Mouse (Mus musculus) hindbrain, embryonic 14.5 days (tissue): Measurements from ENCODE around the gene Acap3. TPM values are rescaled to one million over a fixed set of nuclear protein-coding genes. Genes with fewer than 3 reads are reported as not detected.

Source experiments
- ATAC-seq: fragments of 200-750 bp; cut with Nextera tagmentation; 2 replicates; pipeline ENCODE4 v1.8.0; 2017; ENCODE audit warnings: moderate number of reproducible peaks, mild to moderate bottlenecking, moderate TSS enrichment, moderate library complexity; ENCODE audit not compliant: low FRiP score
- DNase-seq: peaks from one replicate; pipeline ENCODE4 v3.0.0-alpha.2; 2015; ENCODE audit warnings: low spot score
- H3K27ac ChIP-seq: fragments of 300-500 bp; sonication (generic); 2 replicates; pipeline ENCODE4 v1.5.1; 2014; ENCODE audit warnings: mild to moderate bottlenecking, moderate library complexity
- H3K27me3 ChIP-seq: fragments of 300-500 bp; sonication (generic); 2 replicates; pipeline ENCODE4 v1.6.1; 2014; ENCODE audit warnings: mild to moderate bottlenecking, low read length, mixed read lengths; ENCODE audit not compliant: control insufficient read depth, insufficient read depth
- H3K36me3 ChIP-seq: fragments of 300-500 bp; sonication (generic); replicated peaks from 2 replicates; pipeline ENCODE4 v1.6.1; 2014; ENCODE audit not compliant: control insufficient read depth, insufficient read depth
- H3K4me1 ChIP-seq: fragments of 300-500 bp; sonication (generic); replicated peaks from 2 replicates; pipeline ENCODE4 v1.6.1; 2014; ENCODE audit warnings: antibody characterized with exemption, low read length, mixed read lengths; ENCODE audit not compliant: control insufficient read depth, insufficient read depth
- H3K4me2 ChIP-seq: fragments of 300-500 bp; sonication (generic); replicated peaks from 2 replicates; pipeline ENCODE4 v1.6.1; 2014; ENCODE audit warnings: mild to moderate bottlenecking, moderate library complexity
- H3K4me3 ChIP-seq: fragments of 300-500 bp; sonication (generic); replicated peaks from 2 replicates; pipeline ENCODE4 v1.5.1; 2014; ENCODE audit warnings: mild to moderate bottlenecking, low read length
- H3K9ac ChIP-seq: fragments of 300-500 bp; sonication (generic); 2 replicates; pipeline ENCODE4 v1.6.1; 2014
- H3K9me3 ChIP-seq: fragments of 300-500 bp; sonication (generic); 2 replicates; pipeline ENCODE4 v1.6.1; 2016; ENCODE audit warnings: low read length; ENCODE audit not compliant: control insufficient read depth
- whole genome bisulfite sequencing: fragments of 180-500 bp; shearing (Covaris S2); extraction: QIAGEN DNeasy Blood & Tissue Kit; methylation state at CpG from one replicate; pipeline ENCODE4 v1.1.7; 2014; 5-methylcytosine and 5-hydroxymethylcytosine counted together
- polyA plus RNA-seq: library from polyadenylated mRNA; unstranded; fragments of >200 nt; fragmentation: Nextera tagmentation; extraction: Ambion mirVana; gene quantifications from 2 replicates; pipeline ENCODE4 v1.2.1, GENCODE M21; 2014

Gene Acap3
- polyA plus RNA-seq, 1 experiment from 2014 or later = 71.8 TPM

- H3K4me3 ChIP-seq = no peak overlapping the region
- no peak overlapping the region for H3K27ac ChIP-seq
- H3K36me3 ChIP-seq = peaks cover 29% of the 10 kb centered on the region
- ATAC-seq (no peak), DNase-seq (no peak)
- H3K4me2 ChIP-seq = no peak overlapping the region
- peaks cover 25% of the 10 kb centered on the region for H3K4me1 ChIP-seq
- no peaks in the 10 kb centered on the region for H3K9me3 ChIP-seq
- no peak overlapping the region for H3K9ac ChIP-seq
- H3K27me3 ChIP-seq = no peaks in the 10 kb centered on the region
- 74% methylated on average over 2 of the region's 2 CpGs for WGBS
Observed at GRCm38 (mm10) chr4:155851951-155852411, 39.6 kb upstream of the Acap3 start.

- Histone ChIP-seq H3K4me2 (no peak overlapping the region), H3K27me3 (no peaks in the 10 kb centered on the region), H3K9ac (no peak overlapping the region), H3K9me3 (no peaks in the 10 kb centered on the region), H3K27ac (no peak overlapping the region), H3K4me3 (no peak overlapping the region), H3K4me1 (peaks cover 19% of the 10 kb centered on the region), H3K36me3 (peaks cover 44% of the 10 kb centered on the region)
- DNase-seq (no peak), ATAC-seq (no peak)
- 89% methylated on average over 9 of the region's 9 CpGs for WGBS
Observed at GRCm38 (mm10) chr4:155853421-155853820, 38.2 kb upstream of the Acap3 start.

- Histone ChIP-seq H3K9ac (no peak overlapping the region), H3K4me3 (no peak overlapping the region), H3K4me2 (no peak overlapping the region), H3K27ac (no peak overlapping the region), H3K4me1 (peaks cover 4% of the 10 kb centered on the region; the same call in 1 of the 2 replicates), H3K9me3 (no peaks in the 10 kb centered on the region), H3K36me3 (peaks cover 59% of the 10 kb centered on the region), H3K27me3 (no peaks in the 10 kb centered on the region)
- ATAC-seq (0 out of 2 replicates have a peak, but pooled peaks have one; percentile 7), DNase-seq (no peak)
- WGBS = 98% methylated on average over 12 of the region's 12 CpGs
Observed at GRCm38 (mm10) chr4:155854991-155855390, 36.6 kb upstream of the Acap3 start.

- Histone ChIP-seq H3K4me1 (no peaks in the 10 kb centered on the region), H3K27me3 (no peaks in the 10 kb centered on the region), H3K4me3 (no peak overlapping the region), H3K4me2 (no peak overlapping the region), H3K36me3 (peaks cover 69% of the 10 kb centered on the region), H3K9ac (no peak overlapping the region), H3K9me3 (no peaks in the 10 kb centered on the region), H3K27ac (no peak overlapping the region)
- ATAC-seq = no peak
- 90% methylated on average over 12 of the region's 12 CpGs for WGBS
- DNase-seq = no peak
Observed at GRCm38 (mm10) chr4:155856071-155856470, 35.6 kb upstream of the Acap3 start.

GRCm38 (mm10) chr4:155856881-155857280 is 34.7 kb upstream of the Acap3 start:
- Histone ChIP-seq H3K4me2 (no peak overlapping the region), H3K9me3 (no peaks in the 10 kb centered on the region), H3K9ac (no peak overlapping the region), H3K36me3 (peaks cover 77% of the 10 kb centered on the region), H3K4me1 (no peaks in the 10 kb centered on the region), H3K4me3 (no peak overlapping the region), H3K27ac (no peak overlapping the region), H3K27me3 (no peaks in the 10 kb centered on the region)
- DNase-seq (no peak), ATAC-seq (no peak)
- WGBS = 86% methylated on average over 3 of the region's 3 CpGs

GRCm38 (mm10) chr4:155859318-155859717 is 32.3 kb upstream of the Acap3 start:
- Histone ChIP-seq H3K4me3 (no peak overlapping the region), H3K4me2 (no peak overlapping the region), H3K9me3 (no peaks in the 10 kb centered on the region), H3K27ac (no peak overlapping the region), H3K4me1 (no peaks in the 10 kb centered on the region), H3K9ac (no peak overlapping the region), H3K27me3 (no peaks in the 10 kb centered on the region), H3K36me3 (peaks cover 78% of the 10 kb centered on the region)
- ATAC-seq (no peak), DNase-seq (no peak)
- 34% methylated on average over 13 of the region's 13 CpGs for WGBS

GRCm38 (mm10) chr4:155861787-155862186 is 29.8 kb upstream of the Acap3 start:
- WGBS = 91% methylated on average over 7 of the region's 7 CpGs
- DNase-seq (no peak), ATAC-seq (no peak)
- Histone ChIP-seq H3K36me3 (peaks cover 74% of the 10 kb centered on the region), H3K4me2 (no peak overlapping the region), H3K4me1 (no peaks in the 10 kb centered on the region), H3K9ac (no peak overlapping the region), H3K9me3 (no peaks in the 10 kb centered on the region), H3K27me3 (no peaks in the 10 kb centered on the region), H3K4me3 (no peak overlapping the region), H3K27ac (no peak overlapping the region)

GRCm38 (mm10) chr4:155863001-155863400 is 28.6 kb upstream of the Acap3 start, which contains the start of gene Tas1r3:
TSS of gene Tas1r3 (minus strand) at chr4:155863362.
- no peak for DNase-seq
- WGBS = 78% methylated on average over 5 of the region's 5 CpGs
- Histone ChIP-seq H3K9me3 (no peaks in the 10 kb centered on the region), H3K4me2 (no peak within 1 kb of the TSS), H3K27ac (no peak within 1 kb of the TSS), H3K9ac (no peak within 1 kb of the TSS), H3K27me3 (no peaks in the 10 kb centered on the region), H3K4me3 (no peak within 1 kb of the TSS), H3K36me3 (peaks cover 65% of the 10 kb centered on the region), H3K4me1 (no peaks in the 10 kb centered on the region)
- no peak for ATAC-seq

- peaks cover 17% of the 10 kb centered on the region for H3K4me1 ChIP-seq
- peaks cover 39% of the 10 kb centered on the region for H3K36me3 ChIP-seq
- 14% methylated on average over 22 of the region's 22 CpGs for WGBS
- ATAC-seq (no peak; the same call in none of the 2 replicates), DNase-seq (no peak)
- H3K9ac ChIP-seq = peak overlapping the region; percentile 72
- H3K4me2 ChIP-seq = peak overlapping the region; percentile 89
- peak overlapping the region; percentile 50 for H3K4me3 ChIP-seq
- H3K27ac ChIP-seq = 0 out of 2 replicates have a peak overlapping the region, but pooled peaks have one; percentile 28
- H3K9me3 ChIP-seq = no peaks in the 10 kb centered on the region
- no peaks in the 10 kb centered on the region for H3K27me3 ChIP-seq
Observed at GRCm38 (mm10) chr4:155868614-155869298, 22.9 kb upstream of the Acap3 start.
